Mouse (Mus musculus): Measurements from ENCODE around the gene Cilp.

GRCm38 (mm10) chr9:65261591-65262230, 3.3 kb upstream of the Cilp start:
- TF ChIP-seq CTCF (IDR thresholded peaks at IDR 0.05; ENCODE audit: low read depth, low read length), result no peak
- TF ChIP-seq POLR2A (IDR thresholded peaks at IDR 0.05; ENCODE audit: borderline replicate concordance, low read depth, low read length), result no peak

Measured in bone marrow macrophage, adult 2 months (primary cell).